ENCODE assay signal across 20 mouse cellular contexts in genomic region chr7:100520204-100520603, GRCm38 (mm10). TPM values are rescaled to one million over a fixed set of nuclear protein-coding genes. Genes with fewer than 3 reads are reported as not detected.
DNase-seq lines count a peak whose midpoint lies in the region; ATAC-seq and TF ChIP-seq lines count a peak whose summit lies in the region.
"Had no signal": no experiment of that assay in that cellular context is flagged by ENCODE, and none has a peak within 500 bp of the region (broad histone marks: within the 10 kb centered on the region; RNA-seq: fewer than 3 reads in every experiment).

No protein-coding gene starts in this region.

- DNase-seq in forebrain, embryonic 14.5 days (ENCODE audit: low spot score), result no peak
- DNase-seq in forebrain, embryonic 10.5 days (ENCODE audit: extremely low spot score, low spot score), result no peak
- DNase-seq in intestine, embryonic 14.5 days (ENCODE audit: low spot score), result no peak
- DNase-seq in stomach, postnatal 0 days (ENCODE audit: low spot score), result peak; percentile 44
- DNase-seq in retina, postnatal 1 day, result no peak
- DNase-seq in midbrain, embryonic 10.5 days (ENCODE audit: low spot score), result no peak
- DNase-seq: adrenal gland, adult 8-10 months had no signal

- no peak for TF ChIP-seq EP300 in stomach, postnatal 0 days (optimal IDR thresholded peaks at IDR 0.05)

- TF ChIP-seq CTCF in intestine, postnatal 0 days (IDR thresholded peaks at IDR 0.05; ENCODE audit: low read depth), result no peak
- no peak for TF ChIP-seq CTCF in stomach, postnatal 0 days (IDR thresholded peaks at IDR 0.05; ENCODE audit: low read depth)

- no peaks in the 10 kb centered on the region for H3K36me3 ChIP-seq in forebrain, embryonic 14.5 days (ENCODE audit: control insufficient read depth, insufficient read depth, low read length)
- no peaks in the 10 kb centered on the region for H3K36me3 ChIP-seq in forebrain, embryonic 10.5 days (replicated peaks)
- no peaks in the 10 kb centered on the region for H3K36me3 ChIP-seq in intestine, embryonic 14.5 days (ENCODE audit: control insufficient read depth, insufficient read depth, low read length)
- no peaks in the 10 kb centered on the region for H3K36me3 ChIP-seq in intestine, postnatal 0 days (ENCODE audit: control insufficient read depth, insufficient read depth)
- H3K36me3 ChIP-seq in stomach, postnatal 0 days (ENCODE audit: control insufficient read depth, insufficient read depth, low read length), result no peaks in the 10 kb centered on the region
- no peaks in the 10 kb centered on the region for H3K36me3 ChIP-seq in midbrain, embryonic 10.5 days
- H3K36me3 ChIP-seq: G1E; heart, embryonic 10.5 days; heart, embryonic 13.5 days had no signal

- no peaks in the 10 kb centered on the region for H3K9me3 ChIP-seq in forebrain, embryonic 14.5 days (replicated peaks; ENCODE audit: control insufficient read depth, low read length)
- H3K9me3 ChIP-seq in forebrain, embryonic 10.5 days, result no peaks in the 10 kb centered on the region
- H3K9me3 ChIP-seq in intestine, embryonic 14.5 days (ENCODE audit: control insufficient read depth, low read length), result no peaks in the 10 kb centered on the region
- H3K9me3 ChIP-seq in intestine, postnatal 0 days (ENCODE audit: control insufficient read depth), result no peaks in the 10 kb centered on the region
- H3K9me3 ChIP-seq in stomach, postnatal 0 days (ENCODE audit: control insufficient read depth, low read length), result no peaks in the 10 kb centered on the region
- H3K9me3 ChIP-seq in midbrain, embryonic 10.5 days (replicated peaks), result no peaks in the 10 kb centered on the region
- H3K9me3 ChIP-seq: heart, embryonic 10.5 days; heart, embryonic 13.5 days had no signal

- H3K27me3 ChIP-seq in forebrain, embryonic 14.5 days (replicated peaks; ENCODE audit: control insufficient read depth, insufficient read depth, low read length), result no peaks in the 10 kb centered on the region
- no peaks in the 10 kb centered on the region for H3K27me3 ChIP-seq in forebrain, embryonic 10.5 days (ENCODE audit: poor library complexity, severe bottlenecking)
- H3K27me3 ChIP-seq in intestine, embryonic 14.5 days (replicated peaks; ENCODE audit: control insufficient read depth, insufficient read depth, low read length), result no peaks in the 10 kb centered on the region
- H3K27me3 ChIP-seq in intestine, postnatal 0 days (replicated peaks; ENCODE audit: control insufficient read depth, insufficient read depth, low read length), result no peaks in the 10 kb centered on the region
- no peaks in the 10 kb centered on the region for H3K27me3 ChIP-seq in stomach, postnatal 0 days (ENCODE audit: control insufficient read depth, insufficient read depth, low read length)
- no peaks in the 10 kb centered on the region for H3K27me3 ChIP-seq in midbrain, embryonic 10.5 days (ENCODE audit: low read depth, poor library complexity, severe bottlenecking)
- H3K27me3 ChIP-seq: CH12.LX had no signal

- H3K4me2 ChIP-seq in forebrain, embryonic 14.5 days (ENCODE audit: low read length), result no peak overlapping the region
- no peak overlapping the region for H3K4me2 ChIP-seq in intestine, embryonic 14.5 days (ENCODE audit: low read length)
- no peak overlapping the region for H3K4me2 ChIP-seq in intestine, postnatal 0 days (replicated peaks; ENCODE audit: low read depth)
- H3K4me2 ChIP-seq in stomach, postnatal 0 days (replicated peaks; ENCODE audit: low read depth), result no peak overlapping the region

- no peaks in the 10 kb centered on the region for H3K4me1 ChIP-seq in forebrain, embryonic 14.5 days (ENCODE audit: control insufficient read depth, insufficient read depth, low read length)
- no peaks in the 10 kb centered on the region for H3K4me1 ChIP-seq in forebrain, embryonic 10.5 days
- no peaks in the 10 kb centered on the region for H3K4me1 ChIP-seq in intestine, embryonic 14.5 days (replicated peaks; ENCODE audit: control insufficient read depth, insufficient read depth, low read length)
- no peaks in the 10 kb centered on the region; the same call in 1 of the 2 replicates for H3K4me1 ChIP-seq in intestine, postnatal 0 days (replicated peaks; ENCODE audit: control insufficient read depth, insufficient read depth, low read length)
- no peaks in the 10 kb centered on the region for H3K4me1 ChIP-seq in stomach, postnatal 0 days (replicated peaks; ENCODE audit: control insufficient read depth, insufficient read depth)
- H3K4me1 ChIP-seq in midbrain, embryonic 10.5 days, result no peaks in the 10 kb centered on the region; the same call in 1 of the 2 replicates
- H3K4me1 ChIP-seq: heart, embryonic 10.5 days; heart, embryonic 13.5 days had no signal

- WGBS in forebrain, embryonic 14.5 days, result 70% methylated on average over 7 of the region's 7 CpGs
- WGBS in forebrain, embryonic 10.5 days, result 67% methylated on average over 7 of the region's 7 CpGs
- WGBS in intestine, embryonic 14.5 days, result 56% methylated on average over 7 of the region's 7 CpGs
- WGBS in intestine, postnatal 0 days, result 36% methylated on average over 7 of the region's 7 CpGs
- WGBS in stomach, postnatal 0 days, result 40% methylated on average over 7 of the region's 7 CpGs
- WGBS in midbrain, embryonic 10.5 days, result 70% methylated on average over 7 of the region's 7 CpGs

- H3K27ac ChIP-seq in forebrain, embryonic 14.5 days (ENCODE audit: low read depth, low read length), result no peak overlapping the region
- H3K27ac ChIP-seq in forebrain, embryonic 10.5 days, result no peak overlapping the region
- H3K27ac ChIP-seq in intestine, embryonic 14.5 days (ENCODE audit: low read depth), result no peak overlapping the region
- no peak overlapping the region for H3K27ac ChIP-seq in intestine, postnatal 0 days (ENCODE audit: low read depth, low read length)
- no peak overlapping the region for H3K27ac ChIP-seq in stomach, postnatal 0 days (replicated peaks)
- no peak overlapping the region for H3K27ac ChIP-seq in midbrain, embryonic 10.5 days (replicated peaks)
- H3K27ac ChIP-seq: heart, adult 2 months; heart, embryonic 10.5 days; heart, embryonic 13.5 days; hindbrain, embryonic 14.5 days; hindbrain, postnatal 0 days had no signal

- no peak overlapping the region for H3K4me3 ChIP-seq in forebrain, embryonic 14.5 days (ENCODE audit: low read depth, low read length)
- H3K4me3 ChIP-seq in forebrain, embryonic 10.5 days, result no peak overlapping the region
- no peak overlapping the region for H3K4me3 ChIP-seq in intestine, embryonic 14.5 days (ENCODE audit: low read depth, low read length)
- no peak overlapping the region for H3K4me3 ChIP-seq in intestine, postnatal 0 days (ENCODE audit: low read depth, low read length)
- H3K4me3 ChIP-seq in stomach, postnatal 0 days (ENCODE audit: low read depth, low read length), result no peak overlapping the region
- no peak overlapping the region for H3K4me3 ChIP-seq in midbrain, embryonic 10.5 days
- H3K4me3 ChIP-seq: heart, adult 2 months; heart, embryonic 10.5 days; heart, embryonic 13.5 days had no signal

- peak; percentile 7; the same call in 1 of the 2 replicates for ATAC-seq in forebrain, embryonic 14.5 days
- ATAC-seq in intestine, embryonic 14.5 days (replicated peaks; ENCODE audit: low FRiP score, low TSS enrichment, low read depth), result peak; percentile 18; the same call in 1 of the 2 replicates
- ATAC-seq in intestine, postnatal 0 days, result peak; percentile 58; the same call in 1 of the 2 replicates
- peak; percentile 51; the same call in 1 of the 2 replicates for ATAC-seq in stomach, postnatal 0 days (ENCODE audit: low FRiP score, low TSS enrichment)

- H3K9ac ChIP-seq in forebrain, embryonic 14.5 days (ENCODE audit: low read length), result no peak overlapping the region
- H3K9ac ChIP-seq in intestine, embryonic 14.5 days (ENCODE audit: low read length), result no peak overlapping the region
- H3K9ac ChIP-seq in intestine, postnatal 0 days (ENCODE audit: low read depth, low read length), result no peak overlapping the region
- H3K9ac ChIP-seq in stomach, postnatal 0 days (ENCODE audit: low read length), result no peak overlapping the region
- H3K9ac ChIP-seq: heart, embryonic 13.5 days; hindbrain, embryonic 14.5 days had no signal

RNA-seq across cellular contexts. Expression of gene Dnajb13, which starts 5.4 kb away (rescaled TPM):
- polyA plus RNA-seq in forebrain, embryonic 14.5 days (2014; fragmentation: Nextera tagmentation; extraction: Ambion mirVana), result 4.6 and 5.0 TPM in 2 replicates
- polyA plus RNA-seq in forebrain, embryonic 10.5 days (2016; fragmentation: Nextera tagmentation; extraction: Ambion mirVana), result 0.26 and 0.30 TPM in 2 replicates
- polyA plus RNA-seq in intestine, embryonic 14.5 days (2014; fragmentation: Nextera tagmentation; extraction: Ambion mirVana), result 0.24 and 0.26 TPM in 2 replicates
- polyA plus RNA-seq in intestine, postnatal 0 days (2015; fragmentation: Nextera tagmentation; extraction: Ambion mirVana), result 0.09 and 0.17 TPM in 2 replicates
- polyA plus RNA-seq in stomach, postnatal 0 days (2015; fragmentation: Nextera tagmentation; extraction: Ambion mirVana), result 0.45 and 0.54 TPM in 2 replicates
- polyA plus RNA-seq in midbrain, embryonic 10.5 days (2016; fragmentation: Nextera tagmentation; extraction: Ambion mirVana), result 0.42 and 0.81 TPM in 2 replicates
- polyA plus RNA-seq: G1E had no signal

RNA-seq across cellular contexts. Expression of gene Coa4, which starts 16.7 kb away (rescaled TPM):
- polyA plus RNA-seq in forebrain, embryonic 14.5 days (2014; fragmentation: Nextera tagmentation; extraction: Ambion mirVana), result 13.7 and 19.0 TPM in 2 replicates
- polyA plus RNA-seq in forebrain, embryonic 10.5 days (2016; fragmentation: Nextera tagmentation; extraction: Ambion mirVana), result 20.4 and 20.6 TPM in 2 replicates
- 33.8 and 36.9 TPM in 2 replicates for polyA plus RNA-seq in intestine, embryonic 14.5 days (2014; fragmentation: Nextera tagmentation; extraction: Ambion mirVana)
- 52.4 and 54.1 TPM in 2 replicates for polyA plus RNA-seq in intestine, postnatal 0 days (2015; fragmentation: Nextera tagmentation; extraction: Ambion mirVana)
- polyA plus RNA-seq in stomach, postnatal 0 days (2015; fragmentation: Nextera tagmentation; extraction: Ambion mirVana), result 25.2 and 27.2 TPM in 2 replicates
- 22.0 and 22.8 TPM in 2 replicates for polyA plus RNA-seq in midbrain, embryonic 10.5 days (2016; fragmentation: Nextera tagmentation; extraction: Ambion mirVana)

RNA-seq across cellular contexts. Expression of gene Ucp2, which starts 27.1 kb away (rescaled TPM):
- 42.5 and 55.0 TPM in 2 replicates for polyA plus RNA-seq in forebrain, embryonic 14.5 days (2014; fragmentation: Nextera tagmentation; extraction: Ambion mirVana)
- 78.7 and 93.9 TPM in 2 replicates for polyA plus RNA-seq in forebrain, embryonic 10.5 days (2016; fragmentation: Nextera tagmentation; extraction: Ambion mirVana)
- 157 and 179 TPM in 2 replicates for polyA plus RNA-seq in intestine, embryonic 14.5 days (2014; fragmentation: Nextera tagmentation; extraction: Ambion mirVana)
- 266 and 281 TPM in 2 replicates for polyA plus RNA-seq in intestine, postnatal 0 days (2015; fragmentation: Nextera tagmentation; extraction: Ambion mirVana)
- 618 and 662 TPM in 2 replicates for polyA plus RNA-seq in stomach, postnatal 0 days (2015; fragmentation: Nextera tagmentation; extraction: Ambion mirVana)
- 81.4 and 93.1 TPM in 2 replicates for polyA plus RNA-seq in midbrain, embryonic 10.5 days (2016; fragmentation: Nextera tagmentation; extraction: Ambion mirVana)

RNA-seq across cellular contexts. Expression of gene Ucp3, which starts 47.4 kb away (rescaled TPM):
- not detected in 2 replicates for polyA plus RNA-seq in forebrain, embryonic 14.5 days (2014; fragmentation: Nextera tagmentation; extraction: Ambion mirVana)
- not detected in 2 replicates for polyA plus RNA-seq in forebrain, embryonic 10.5 days (2016; fragmentation: Nextera tagmentation; extraction: Ambion mirVana)
- not detected in 2 replicates for polyA plus RNA-seq in intestine, embryonic 14.5 days (2014; fragmentation: Nextera tagmentation; extraction: Ambion mirVana)
- polyA plus RNA-seq in intestine, postnatal 0 days (2015; fragmentation: Nextera tagmentation; extraction: Ambion mirVana), result not detected in 2 replicates
- polyA plus RNA-seq in stomach, postnatal 0 days (2015; fragmentation: Nextera tagmentation; extraction: Ambion mirVana), result 1.4 and 1.7 TPM in 2 replicates
- not detected in 2 replicates for polyA plus RNA-seq in midbrain, embryonic 10.5 days (2016; fragmentation: Nextera tagmentation; extraction: Ambion mirVana)
- polyA plus RNA-seq: activated CD4-positive, CD25-positive, alpha-beta regulatory T cell, adult 4 months; brain, embryonic 14.5 days; embryonic facial prominence, embryonic 11.5 days; forebrain, embryonic 11.5 days; G1E; hindbrain, embryonic 11.5 days; hindbrain, embryonic 14.5 days had no signal

Comparison
In these comparisons a context has a peak if more than half of its experiments do, and no peak if none do; other contexts are left out.
1. ATAC-seq: peak in every context shown above with its lines; median percentile 58 in intestine, postnatal 0 days; 51 in stomach, postnatal 0 days; 18 in intestine, embryonic 14.5 days; 7 in forebrain, embryonic 14.5 days.